Mouse (Mus musculus): Measurements from ENCODE around the gene Sh3glb2.

DNA sequence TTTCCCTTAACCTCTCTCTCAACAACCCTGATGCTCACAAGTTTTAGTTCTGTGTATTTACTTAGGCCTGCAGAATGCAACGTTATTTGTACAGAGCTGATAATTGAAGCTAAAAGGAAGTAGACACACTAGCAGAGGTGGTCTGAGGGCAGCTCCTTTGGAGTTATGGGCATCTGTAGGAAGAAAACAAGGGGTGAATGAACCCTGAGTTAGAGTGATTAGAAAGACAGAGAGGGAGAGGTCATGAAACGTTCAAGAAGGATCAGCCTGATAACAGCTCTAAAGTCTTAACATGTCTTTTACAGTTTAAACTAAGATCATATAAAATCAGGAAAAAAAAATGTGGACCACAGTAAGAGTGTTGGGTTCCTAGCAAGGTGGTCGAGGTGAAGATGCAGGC is 49.8 kb downstream of the Sh3glb2 start:
- TF ChIP-seq CTCF (IDR thresholded peaks at IDR 0.05; ENCODE audit: control insufficient read depth, insufficient read depth, insufficient replicate concordance, low read depth, low read length) (no peak), POLR2A (IDR thresholded peaks at IDR 0.05; ENCODE audit: control insufficient read depth, low read depth, low read length) (no peak)
